Mouse (Mus musculus) megakaryocyte, embryonic 14.5 days (primary cell): ENCODE measurements around the gene Slc22a4. TPM values are rescaled to one million over a fixed set of nuclear protein-coding genes. Genes with fewer than 3 reads are reported as not detected.

Source experiments
- H3K27me3 ChIP-seq: replicated peaks from 2 replicates; pipeline ENCODE3; 2012; ENCODE audit warnings: inconsistent platforms
- H3K36me3 ChIP-seq: replicated peaks from 2 replicates; pipeline ENCODE3; 2012; ENCODE audit warnings: low read length, inconsistent platforms, mixed read lengths
- H3K4me1 ChIP-seq: 2 replicates; pipeline ENCODE4 v1.6.1; 2012; ENCODE audit warnings: inconsistent platforms
- H3K4me3 ChIP-seq: replicated peaks from 2 replicates; pipeline ENCODE3; 2012; ENCODE audit warnings: moderate library complexity, mild to moderate bottlenecking, inconsistent platforms
- H3K9me3 ChIP-seq: 2 replicates; pipeline ENCODE4 v1.6.1; 2012; ENCODE audit warnings: inconsistent platforms
- FLI1 ChIP-seq: IDR thresholded peaks from 2 replicates; pipeline ENCODE4 v1.6.1; 2012; ENCODE audit warnings: low read length, inconsistent platforms, mixed read lengths
- GATA1 ChIP-seq: IDR thresholded peaks from 3 replicates; pipeline ENCODE4 v1.6.1; 2012; ENCODE audit warnings: mixed read lengths, low read length, inconsistent platforms, borderline replicate concordance
- polyA plus RNA-seq: library from polyadenylated mRNA; stranded (reverse); fragments of >175 nt; gene quantifications from 2 replicates; pipeline ENCODE4 v1.2.3, GENCODE M21; 2012; ENCODE audit warnings: low replicate concordance; ENCODE audit not compliant: insufficient read depth

Slc22a4 gene
- polyA plus RNA-seq, 1 experiment = 0.04 TPM

- Histone ChIP-seq H3K27me3 (peaks cover 66% of the 10 kb centered on the region), H3K9me3 (no peaks in the 10 kb centered on the region), H3K36me3 (no peaks in the 10 kb centered on the region), H3K4me1 (peaks cover 28% of the 10 kb centered on the region), H3K4me3 (peak overlapping the region; percentile 90)
- TF ChIP-seq FLI1 (no peak), GATA1 (no peak)
These were observed 503 bp downstream of the Slc22a4 start for GRCm38 (mm10) chr11:54027131-54028043.

- no peak overlapping the region for H3K4me3 ChIP-seq
- no peaks in the 10 kb centered on the region for H3K9me3 ChIP-seq
- H3K4me1 ChIP-seq = peaks cover 28% of the 10 kb centered on the region
- peaks cover 68% of the 10 kb centered on the region for H3K27me3 ChIP-seq
- TF ChIP-seq FLI1 = no peak
- TF ChIP-seq GATA1 = no peak
- no peaks in the 10 kb centered on the region for H3K36me3 ChIP-seq
These were observed 1.3 kb downstream of the Slc22a4 start for GRCm38 (mm10) chr11:54026491-54027041.

DNA sequence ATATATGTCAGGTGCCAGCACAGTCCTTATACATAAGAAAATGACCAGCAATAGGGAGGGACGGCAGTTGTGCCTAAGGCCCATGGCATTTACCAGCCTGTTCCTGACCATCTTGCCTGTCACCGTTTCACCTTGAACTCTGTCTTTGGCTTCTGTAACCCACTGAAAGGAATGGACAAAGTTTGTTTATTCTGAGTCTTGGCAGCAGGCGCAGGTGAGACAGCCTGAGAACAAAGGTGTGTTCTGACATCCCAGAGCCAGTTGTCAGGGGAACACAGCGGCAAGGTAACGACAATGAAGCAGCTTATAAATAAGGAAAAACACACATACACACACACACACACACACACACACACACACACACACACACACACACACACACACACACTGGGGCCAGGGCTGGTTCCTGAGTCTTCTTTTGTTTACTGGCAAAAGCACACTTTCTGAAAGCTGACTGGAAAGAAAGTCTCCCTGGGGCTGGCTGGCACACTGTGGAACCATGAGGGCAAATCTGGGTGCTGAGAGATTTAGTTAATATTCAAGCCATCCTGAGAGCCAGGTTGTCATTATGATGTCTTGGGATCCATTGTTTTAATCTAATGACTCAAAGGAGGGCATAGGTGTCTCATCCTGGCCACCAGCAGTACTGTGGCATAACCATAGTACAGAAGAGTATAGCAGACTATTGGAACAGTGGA, 6.3 kb downstream of the Slc22a4 start:
- no peak overlapping the region for H3K4me3 ChIP-seq
- no peaks in the 10 kb centered on the region for H3K36me3 ChIP-seq
- no peaks in the 10 kb centered on the region for H3K9me3 ChIP-seq
- TF ChIP-seq GATA1 = no peak
- TF ChIP-seq FLI1 = no peak
- peaks cover 43% of the 10 kb centered on the region for H3K27me3 ChIP-seq
- peaks cover 18% of the 10 kb centered on the region; the same call in 1 of the 2 replicates for H3K4me1 ChIP-seq

- Histone ChIP-seq H3K9me3 (no peaks in the 10 kb centered on the region), H3K36me3 (no peaks in the 10 kb centered on the region), H3K27me3 (peaks cover 25% of the 10 kb centered on the region), H3K4me1 (peaks cover 14% of the 10 kb centered on the region; the same call in 1 of the 2 replicates), H3K4me3 (peak overlapping the region; percentile 52)
- TF ChIP-seq GATA1 (no peak), FLI1 (no peak)
These were observed 8.8 kb downstream of the Slc22a4 start for GRCm38 (mm10) chr11:54018893-54019732.

GRCm38 (mm10) chr11:54017596-54017995, 10.3 kb downstream of the Slc22a4 start:
- no peaks in the 10 kb centered on the region for H3K9me3 ChIP-seq
- peak overlapping the region; percentile 30 for H3K4me3 ChIP-seq
- no peak for TF ChIP-seq FLI1
- H3K27me3 ChIP-seq = peaks cover 26% of the 10 kb centered on the region
- H3K4me1 ChIP-seq = peaks cover 14% of the 10 kb centered on the region; the same call in 1 of the 2 replicates
- H3K36me3 ChIP-seq = no peaks in the 10 kb centered on the region

GRCm38 (mm10) chr11:54016051-54016450, 11.8 kb downstream of the Slc22a4 start:
- peaks cover 29% of the 10 kb centered on the region for H3K27me3 ChIP-seq
- H3K4me3 ChIP-seq = no peak overlapping the region
- TF ChIP-seq GATA1 (no peak), FLI1 (no peak)
- no peaks in the 10 kb centered on the region for H3K9me3 ChIP-seq
- H3K36me3 ChIP-seq = no peaks in the 10 kb centered on the region
- peaks cover 14% of the 10 kb centered on the region; the same call in 1 of the 2 replicates for H3K4me1 ChIP-seq

GRCm38 (mm10) chr11:54012961-54013360, 14.9 kb downstream of the Slc22a4 start:
- peaks cover 36% of the 10 kb centered on the region for H3K27me3 ChIP-seq
- H3K4me1 ChIP-seq = 0 out of 2 replicates have a peak, but pooled peaks cover 3% of the 10 kb centered on the region
- no peak overlapping the region for H3K4me3 ChIP-seq
- no peaks in the 10 kb centered on the region for H3K36me3 ChIP-seq
- TF ChIP-seq GATA1 = no peak
- TF ChIP-seq FLI1 = no peak
- H3K9me3 ChIP-seq = no peaks in the 10 kb centered on the region

DNA sequence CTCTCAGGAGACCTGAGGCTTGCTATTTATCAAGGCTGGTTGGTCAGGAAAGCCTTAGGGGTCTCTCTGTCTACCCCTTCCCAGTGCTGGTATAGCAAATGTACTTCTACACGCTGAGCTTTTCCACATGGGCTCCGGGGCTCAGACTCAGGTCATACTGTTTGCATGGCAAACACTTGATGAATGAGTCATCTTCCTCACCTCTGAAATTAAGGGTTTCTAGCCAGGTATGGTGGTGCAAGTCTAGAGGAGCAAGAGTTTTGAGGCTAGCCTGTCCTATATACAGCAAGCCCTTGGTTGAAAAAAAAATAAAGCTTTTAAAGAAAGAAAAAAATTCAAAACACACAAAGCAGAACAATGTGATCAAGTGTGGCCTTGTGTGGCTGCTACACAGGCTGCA, 16.6 kb downstream of the Slc22a4 start:
- Histone ChIP-seq H3K36me3 (no peaks in the 10 kb centered on the region), H3K4me1 (no peaks in the 10 kb centered on the region), H3K4me3 (no peak overlapping the region), H3K27me3 (peaks cover 45% of the 10 kb centered on the region), H3K9me3 (no peaks in the 10 kb centered on the region)
- TF ChIP-seq FLI1 (no peak), GATA1 (no peak)

- TF ChIP-seq GATA1 (no peak), FLI1 (no peak)
- Histone ChIP-seq H3K4me1 (no peaks in the 10 kb centered on the region), H3K36me3 (no peaks in the 10 kb centered on the region)
These were observed 19.4 kb downstream of the Slc22a4 start for GRCm38 (mm10) chr11:54008416-54008920.

More at GRCm38 (mm10) chr11:54008416-54008920, 19.4 kb downstream of the Slc22a4 start:
- no peak overlapping the region for H3K4me3 ChIP-seq
- H3K27me3 ChIP-seq = peaks cover 52% of the 10 kb centered on the region
- no peaks in the 10 kb centered on the region for H3K9me3 ChIP-seq
